In genomic region chr14:106106425-106106824, GRCm38 (mm10) we compare ENCODE assay signal across 31 mouse cellular contexts. TPM values are rescaled to one million over a fixed set of nuclear protein-coding genes. Genes with fewer than 3 reads are reported as not detected.
DNase-seq lines count a peak whose midpoint lies in the region; ATAC-seq and TF ChIP-seq lines count a peak whose summit lies in the region.
"Had no signal": no experiment of that assay in that cellular context is flagged by ENCODE, and none has a peak within 500 bp of the region (broad histone marks: within the 10 kb centered on the region; RNA-seq: fewer than 3 reads in every experiment).

No protein-coding gene starts in this region.

- no peak for TF ChIP-seq CTCF in ES-Bruce4 (IDR thresholded peaks at IDR 0.05; ENCODE audit: low read depth, low read length)
- TF ChIP-seq CTCF in testis, adult 2 months (IDR thresholded peaks at IDR 0.05; ENCODE audit: control insufficient read depth, insufficient read depth, insufficient replicate concordance, low read depth, low read length) = no peak

- no peaks in the 10 kb centered on the region for H3K9me3 ChIP-seq in forebrain, embryonic 15.5 days
- H3K9me3 ChIP-seq in forebrain, embryonic 12.5 days = no peaks in the 10 kb centered on the region
- H3K9me3 ChIP-seq in midbrain, embryonic 11.5 days (ENCODE audit: control insufficient read depth, low read length) = no peaks in the 10 kb centered on the region
- no peaks in the 10 kb centered on the region for H3K9me3 ChIP-seq in midbrain, embryonic 16.5 days (replicated peaks; ENCODE audit: control insufficient read depth, low read length, poor library complexity, severe bottlenecking)
- H3K9me3 ChIP-seq in ES-Bruce4 (replicated peaks; ENCODE audit: control insufficient read depth, insufficient read depth, low read length, poor library complexity, severe bottlenecking) = no peaks in the 10 kb centered on the region
- H3K9me3 ChIP-seq: embryonic facial prominence, embryonic 15.5 days; heart, embryonic 15.5 days; hindbrain, embryonic 13.5 days had no signal

- H3K4me2 ChIP-seq in forebrain, embryonic 15.5 days (replicated peaks) = no peak overlapping the region
- H3K4me2 ChIP-seq in forebrain, embryonic 12.5 days = no peak overlapping the region
- H3K4me2 ChIP-seq in midbrain, embryonic 11.5 days = no peak overlapping the region
- no peak overlapping the region for H3K4me2 ChIP-seq in midbrain, embryonic 16.5 days (ENCODE audit: low read length)
- H3K4me2 ChIP-seq: embryonic facial prominence, embryonic 15.5 days; heart, embryonic 11.5 days; heart, embryonic 15.5 days; hindbrain, embryonic 13.5 days had no signal

- ATAC-seq in forebrain, embryonic 15.5 days (replicated peaks) = 0 out of 2 replicates have a peak, but pooled peaks have one; percentile 26
- no peak for ATAC-seq in forebrain, embryonic 12.5 days (ENCODE audit: low FRiP score)
- 0 out of 2 replicates have a peak, but pooled peaks have one; percentile 38 for ATAC-seq in midbrain, embryonic 11.5 days (ENCODE audit: low FRiP score)
- no peak for ATAC-seq in midbrain, embryonic 16.5 days
- ATAC-seq in monocyte, adult 5-6 weeks (replicated peaks; ENCODE audit: insufficient number of reproducible peaks, low FRiP score, low TSS enrichment, poor library complexity, severe bottlenecking) = no peak
- ATAC-seq: activated CD4-positive, CD25-positive, alpha-beta regulatory T cell, adult 4 months; forebrain, embryonic 16.5 days; hindbrain, postnatal 0 days; Patski had no signal

- H3K4me3 ChIP-seq in forebrain, embryonic 15.5 days = no peak overlapping the region
- H3K4me3 ChIP-seq in forebrain, embryonic 12.5 days (replicated peaks) = no peak overlapping the region
- no peak overlapping the region for H3K4me3 ChIP-seq in midbrain, embryonic 11.5 days (ENCODE audit: low read depth, low read length)
- H3K4me3 ChIP-seq in midbrain, embryonic 16.5 days (ENCODE audit: low read depth, low read length) = no peak overlapping the region
- peak overlapping the region; percentile 46 for H3K4me3 ChIP-seq in ES-Bruce4 (ENCODE audit: low read depth, low read length)
- peak overlapping the region; percentile 94 for H3K4me3 ChIP-seq in testis, adult 2 months (ENCODE audit: control insufficient read depth, low read depth, low read length)
- H3K4me3 ChIP-seq: embryonic facial prominence, embryonic 15.5 days; erythroblast, embryonic 14.5 days; forebrain, embryonic 10.5 days; heart, embryonic 15.5 days; hindbrain, embryonic 13.5 days had no signal

- no peaks in the 10 kb centered on the region for H3K27me3 ChIP-seq in forebrain, embryonic 15.5 days
- no peaks in the 10 kb centered on the region for H3K27me3 ChIP-seq in forebrain, embryonic 12.5 days
- no peaks in the 10 kb centered on the region for H3K27me3 ChIP-seq in midbrain, embryonic 11.5 days (ENCODE audit: control insufficient read depth, insufficient read depth, low read length)
- H3K27me3 ChIP-seq in midbrain, embryonic 16.5 days (ENCODE audit: control insufficient read depth, insufficient read depth, low read depth, low read length) = no peaks in the 10 kb centered on the region
- H3K27me3 ChIP-seq in ES-Bruce4 (ENCODE audit: control insufficient read depth, insufficient read depth, low read length, poor library complexity, severe bottlenecking) = no peaks in the 10 kb centered on the region
- no peaks in the 10 kb centered on the region for H3K27me3 ChIP-seq in testis, adult 2 months (ENCODE audit: control insufficient read depth, insufficient read depth, low read length)
- H3K27me3 ChIP-seq: embryonic facial prominence, embryonic 15.5 days; heart, embryonic 15.5 days; hindbrain, embryonic 13.5 days had no signal

- 98% methylated on average over 22 of the region's 22 CpGs for WGBS in forebrain, embryonic 15.5 days
- WGBS in forebrain, embryonic 12.5 days = 98% methylated on average over 22 of the region's 22 CpGs
- 95% methylated on average over 22 of the region's 22 CpGs for WGBS in midbrain, embryonic 11.5 days
- WGBS in midbrain, embryonic 16.5 days = 97% methylated on average over 22 of the region's 22 CpGs

- no peak for DNase-seq in midbrain, embryonic 11.5 days (ENCODE audit: low spot score, missing footprints)
- DNase-seq in cerebellum, adult 9-11 months = no peak
- DNase-seq: adrenal gland, postnatal 14 days; cerebellum, adult 11-12 months; cerebellum, adult 9-10 months; cerebellum, postnatal 36 days; gastrocnemius, postnatal 10 days; heart, adult 18-20 months; heart, postnatal 14 days had no signal

- no peak overlapping the region for H3K27ac ChIP-seq in forebrain, embryonic 15.5 days (replicated peaks)
- H3K27ac ChIP-seq in forebrain, embryonic 12.5 days = no peak overlapping the region
- no peak overlapping the region for H3K27ac ChIP-seq in midbrain, embryonic 11.5 days (ENCODE audit: low read depth, low read length)
- no peak overlapping the region for H3K27ac ChIP-seq in midbrain, embryonic 16.5 days (ENCODE audit: low read length)
- H3K27ac ChIP-seq in ES-Bruce4 (ENCODE audit: insufficient read depth, low read length) = no peak overlapping the region
- peak overlapping the region; percentile 88 for H3K27ac ChIP-seq in testis, adult 2 months (ENCODE audit: control insufficient read depth, insufficient read depth, low read depth, low read length)
- H3K27ac ChIP-seq: embryonic facial prominence, embryonic 15.5 days; forebrain, embryonic 10.5 days; heart, embryonic 15.5 days; hindbrain, embryonic 13.5 days; hindbrain, postnatal 0 days had no signal

- TF ChIP-seq POLR2A in ES-Bruce4 (IDR thresholded peaks at IDR 0.05; ENCODE audit: insufficient read depth, low read length) = no peak
- no peak for TF ChIP-seq POLR2A in testis, adult 2 months (IDR thresholded peaks at IDR 0.05; ENCODE audit: control insufficient read depth, low read depth, low read length)

- no peaks in the 10 kb centered on the region for H3K4me1 ChIP-seq in forebrain, embryonic 15.5 days
- no peaks in the 10 kb centered on the region for H3K4me1 ChIP-seq in forebrain, embryonic 12.5 days
- H3K4me1 ChIP-seq in midbrain, embryonic 11.5 days (ENCODE audit: control insufficient read depth, insufficient read depth, low read length) = no peaks in the 10 kb centered on the region
- H3K4me1 ChIP-seq in midbrain, embryonic 16.5 days (ENCODE audit: control insufficient read depth, insufficient read depth, low read length) = no peaks in the 10 kb centered on the region
- no peaks in the 10 kb centered on the region for H3K4me1 ChIP-seq in ES-Bruce4 (ENCODE audit: control insufficient read depth, insufficient read depth, low read length)
- peaks cover 9% of the 10 kb centered on the region for H3K4me1 ChIP-seq in testis, adult 2 months (ENCODE audit: control insufficient read depth, insufficient read depth, low read length)
- H3K4me1 ChIP-seq: embryonic facial prominence, embryonic 15.5 days; forebrain, embryonic 10.5 days; heart, embryonic 15.5 days; hindbrain, embryonic 13.5 days had no signal

- no peak overlapping the region for H3K9ac ChIP-seq in forebrain, embryonic 15.5 days (replicated peaks)
- no peak overlapping the region for H3K9ac ChIP-seq in forebrain, embryonic 12.5 days
- no peak overlapping the region for H3K9ac ChIP-seq in midbrain, embryonic 11.5 days (ENCODE audit: low read length)
- H3K9ac ChIP-seq in midbrain, embryonic 16.5 days (ENCODE audit: low read depth, low read length) = no peak overlapping the region
- H3K9ac ChIP-seq in ES-Bruce4 (ENCODE audit: low read depth, poor library complexity, severe bottlenecking) = no peak overlapping the region; the same call in 1 of the 2 replicates
- H3K9ac ChIP-seq: embryonic facial prominence, embryonic 15.5 days; heart, embryonic 15.5 days; hindbrain, embryonic 13.5 days had no signal

- no peak for TF ChIP-seq EP300 in ES-Bruce4 (IDR thresholded peaks at IDR 0.05; ENCODE audit: insufficient read depth, low read depth, low read length)

- H3K36me3 ChIP-seq in forebrain, embryonic 15.5 days = no peaks in the 10 kb centered on the region
- no peaks in the 10 kb centered on the region for H3K36me3 ChIP-seq in forebrain, embryonic 12.5 days (replicated peaks)
- H3K36me3 ChIP-seq in midbrain, embryonic 11.5 days (ENCODE audit: control insufficient read depth, insufficient read depth, low read length) = no peaks in the 10 kb centered on the region
- H3K36me3 ChIP-seq in midbrain, embryonic 16.5 days (ENCODE audit: control insufficient read depth, insufficient read depth, low read length) = no peaks in the 10 kb centered on the region
- H3K36me3 ChIP-seq in ES-Bruce4 (ENCODE audit: control insufficient read depth, insufficient read depth, low read length, poor library complexity, severe bottlenecking) = no peaks in the 10 kb centered on the region
- H3K36me3 ChIP-seq in testis, adult 2 months (ENCODE audit: control insufficient read depth, insufficient read depth, low read length) = no peaks in the 10 kb centered on the region
- H3K36me3 ChIP-seq: embryonic facial prominence, embryonic 15.5 days; heart, embryonic 15.5 days; hindbrain, embryonic 13.5 days had no signal

RNA-seq across cellular contexts. Expression of gene Trim52, which starts 0.4 kb away (rescaled TPM):
- polyA plus RNA-seq in forebrain, embryonic 15.5 days (2015; fragmentation: Nextera tagmentation; extraction: Ambion mirVana) = not detected in 2 replicates
- not detected in 2 replicates for polyA plus RNA-seq in forebrain, embryonic 12.5 days (2016; fragmentation: Nextera tagmentation; extraction: Ambion mirVana)
- polyA plus RNA-seq in midbrain, embryonic 11.5 days (2014; fragmentation: Nextera tagmentation; extraction: Ambion mirVana) = not detected in 2 replicates
- not detected in 2 replicates for polyA plus RNA-seq in midbrain, embryonic 16.5 days (2015; fragmentation: Nextera tagmentation; extraction: Ambion mirVana)
- 0.90 and 0.93 TPM in 2 replicates for polyA plus RNA-seq in ES-Bruce4 (2011; ENCODE audit: insufficient read depth, insufficient read length, low read depth, missing spikeins)
- 39.5 and 44.7 TPM in 2 replicates for polyA plus RNA-seq in testis, adult 2 months (2012; rRNA removed)
- not detected in 3 replicates for total RNA-seq in monocyte, adult 5-6 weeks (2017)
- total RNA-seq: adrenal gland, adult 18-20 months; adrenal gland, postnatal 14 days; gastrocnemius, postnatal 10 days; gastrocnemius, postnatal 4 days; heart, adult 18-20 months; heart, postnatal 14 days; hematopoietic stem cell, adult 5-6 weeks; hindbrain, postnatal 0 days; MEL had no signal
- polyA plus RNA-seq: C2C12; embryonic facial prominence, embryonic 15.5 days; erythroblast, embryonic 14.5 days; forebrain, embryonic 10.5 days; forebrain, embryonic 16.5 days; frontal cortex, adult 2 months; heart, embryonic 11.5 days; heart, embryonic 15.5 days; hindbrain, embryonic 13.5 days; hindbrain, postnatal 0 days; Patski had no signal

Comparison
In these comparisons a context has a peak if more than half of its experiments do, and no peak if none do; other contexts are left out.
1. ATAC-seq: peak in forebrain, embryonic 15.5 days (single experiment) and midbrain, embryonic 11.5 days (single experiment); none in forebrain, embryonic 12.5 days (single experiment), midbrain, embryonic 16.5 days (single experiment) and monocyte, adult 5-6 weeks (single experiment).
2. H3K4me3 ChIP-seq: peak in ES-Bruce4 (single experiment) and testis, adult 2 months (single experiment); none in forebrain, embryonic 15.5 days (single experiment), forebrain, embryonic 12.5 days (single experiment), midbrain, embryonic 11.5 days (single experiment) and midbrain, embryonic 16.5 days (single experiment).
3. RNA of gene Trim52, which starts 0.4 kb away (polyA plus RNA-seq): 39.5 to 44.7 TPM in testis, adult 2 months; 0.90 to 0.93 TPM in ES-Bruce4, not detected in forebrain, embryonic 15.5 days, not detected in forebrain, embryonic 12.5 days, not detected in midbrain, embryonic 11.5 days and not detected in midbrain, embryonic 16.5 days; every median in the first group is over 10 times any median in the second.